Mouse (Mus musculus) retina, postnatal 1 day (tissue): ENCODE data around the gene Nek3.

ENCODE experiments used
- DNase-seq: peaks from one replicate; pipeline ENCODE4 v3.0.0-alpha.2; 2012

The Nek3 gene

DNA sequence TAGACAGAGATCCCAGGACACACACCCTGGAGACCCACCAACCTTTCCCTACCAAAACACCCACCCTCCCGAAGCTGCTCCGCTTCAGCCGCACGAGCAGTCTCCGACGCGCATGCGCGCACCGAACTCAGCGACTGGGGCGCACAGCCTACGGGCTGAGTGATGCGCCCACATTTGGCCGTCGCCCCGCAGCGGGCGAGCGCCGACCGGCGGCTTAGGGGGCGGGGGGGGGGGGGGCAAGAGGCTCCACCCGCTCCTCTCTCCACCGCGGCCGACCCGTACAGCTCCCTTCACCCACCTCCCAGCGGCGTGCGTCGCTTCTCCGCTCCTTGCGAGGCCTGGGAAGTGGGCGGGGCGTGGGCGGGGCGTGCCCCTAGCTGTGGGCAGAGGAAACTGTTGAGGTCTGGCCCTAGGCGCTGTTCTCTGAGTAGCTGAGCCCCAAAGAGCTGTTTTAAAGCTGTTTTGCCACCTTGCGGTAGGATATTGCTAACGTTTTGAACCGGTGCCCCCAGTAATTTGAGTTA, at the start of gene Nek3:
Gene Nek3 (minus strand): TSS at position 356 of the 524 bp plus-strand sequence.
- DNase-seq, result peak; percentile 96

GRCm38 (mm10) chr8:22214826-22215225, 48.6 kb upstream of the Nek3 start:
- no peak for DNase-seq

GRCm38 (mm10) chr8:22209012-22209411, 42.8 kb upstream of the Nek3 start:
- DNase-seq, result no peak

- no peak for DNase-seq
These were observed 41.3 kb upstream of the Nek3 start for GRCm38 (mm10) chr8:22207535-22207934.

DNA sequence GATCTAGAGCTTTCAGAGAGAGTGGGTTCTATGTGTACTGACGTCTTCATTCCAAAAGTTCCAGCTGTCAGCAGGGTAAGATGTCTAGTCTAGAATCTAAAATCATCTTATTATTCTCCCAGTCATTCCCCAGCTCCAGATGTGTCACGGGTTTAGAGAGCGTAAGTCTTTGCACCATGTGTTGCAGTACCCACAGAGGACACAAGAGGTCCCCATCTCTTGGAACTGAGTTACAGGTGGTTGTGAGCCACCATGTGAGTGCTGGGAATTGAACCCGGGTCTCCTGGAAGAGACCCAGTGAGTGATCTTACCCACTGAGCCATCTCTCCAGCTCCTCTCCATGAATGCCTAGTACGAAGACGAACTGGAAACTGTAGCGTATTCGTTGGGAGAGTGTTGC, 33.2 kb upstream of the Nek3 start:
- no peak for DNase-seq

GRCm38 (mm10) chr8:22197914-22198313, 31.7 kb upstream of the Nek3 start:
- no peak for DNase-seq

DNA sequence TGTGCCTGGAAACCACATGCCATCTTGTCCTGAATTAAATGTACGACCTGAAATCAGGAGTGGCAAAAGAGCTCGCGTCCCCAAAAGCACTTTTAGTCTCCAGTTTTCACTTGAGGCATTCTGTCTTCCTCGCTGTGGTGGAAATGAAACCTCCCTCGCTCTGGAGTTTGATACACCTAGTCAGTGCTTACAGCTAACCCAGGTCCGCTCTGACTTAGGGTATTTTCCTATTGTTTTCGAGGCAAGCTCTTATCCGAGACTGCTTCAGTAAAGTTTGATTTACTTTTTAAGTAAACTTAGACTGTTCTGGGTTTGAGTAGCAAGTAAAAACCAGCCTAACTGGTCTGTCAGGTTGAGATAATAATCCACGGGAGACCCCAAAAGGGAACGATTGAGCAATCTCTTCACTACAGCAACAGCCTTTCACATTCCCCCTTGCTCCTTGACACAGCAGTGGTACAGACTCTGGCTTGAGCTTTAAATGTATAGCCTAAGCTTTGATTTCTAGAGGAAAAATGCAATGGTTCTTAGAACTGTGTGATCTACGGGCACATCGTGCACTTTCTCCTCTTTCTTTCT, 27.3 kb upstream of the Nek3 start:
- DNase-seq, result no peak

- peak; percentile 93 for DNase-seq
These were observed 26.6 kb upstream of the Nek3 start, which contains the start of gene Vps36 for GRCm38 (mm10) chr8:22192660-22193431. Vps36 (plus strand) TSS chr8:22192809.

DNA sequence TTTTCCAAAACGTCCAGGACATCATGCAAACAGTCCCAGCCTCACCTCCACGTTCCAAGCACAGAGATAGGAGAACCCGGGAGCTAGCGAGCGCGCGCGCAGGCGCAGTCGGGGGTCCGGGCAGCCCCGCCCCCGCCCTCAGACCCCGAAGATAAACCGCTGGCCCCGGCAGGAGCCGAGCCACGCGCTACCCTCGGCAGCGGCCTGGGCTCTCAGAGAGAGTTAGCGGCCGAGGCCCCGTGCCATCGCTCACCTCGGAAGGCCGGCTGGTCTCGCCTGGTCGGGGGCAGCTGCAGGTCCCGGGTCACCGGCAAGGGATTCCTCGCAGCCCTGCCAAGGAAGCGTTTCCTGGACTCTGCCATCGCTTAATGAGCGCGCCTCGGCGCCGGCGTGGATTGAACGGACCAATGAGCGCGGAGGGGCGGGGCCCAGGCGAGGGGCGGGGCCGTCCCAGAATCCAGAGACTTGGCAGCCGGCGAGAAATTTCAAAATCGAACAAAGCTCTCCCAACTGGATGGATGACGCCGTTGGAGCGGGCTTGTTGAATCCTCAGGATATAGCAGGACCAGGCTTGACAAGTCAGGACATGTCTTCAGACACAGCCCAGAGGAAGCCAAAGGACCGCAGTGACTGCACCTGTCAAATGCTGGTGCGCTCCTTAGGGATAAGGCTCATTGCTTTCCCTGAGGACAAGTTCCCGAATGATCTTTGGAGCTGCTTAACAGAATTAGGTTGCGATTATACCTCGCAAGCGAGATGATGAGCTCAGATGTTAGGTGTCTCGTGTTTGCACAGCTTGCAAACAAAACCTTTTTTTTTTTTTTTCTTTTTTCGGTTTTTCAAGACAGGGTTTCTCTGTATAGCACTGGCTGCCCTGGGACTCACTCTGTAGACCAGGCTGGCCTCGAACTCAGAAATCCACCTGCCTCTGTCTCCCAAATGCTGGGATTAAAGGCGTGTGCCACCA, 19.5 kb upstream of the Nek3 start, which contains the start of gene Ckap2:
Gene Ckap2 (minus strand): TSS at position 389 of the 967 bp plus-strand sequence.
- DNase-seq, result peak; percentile 97

GRCm38 (mm10) chr8:22184884-22185283, 18.6 kb upstream of the Nek3 start:
- peak; percentile 83 for DNase-seq

- no peak for DNase-seq
These were observed 9.7 kb upstream of the Nek3 start for GRCm38 (mm10) chr8:22175966-22176365.

DNA sequence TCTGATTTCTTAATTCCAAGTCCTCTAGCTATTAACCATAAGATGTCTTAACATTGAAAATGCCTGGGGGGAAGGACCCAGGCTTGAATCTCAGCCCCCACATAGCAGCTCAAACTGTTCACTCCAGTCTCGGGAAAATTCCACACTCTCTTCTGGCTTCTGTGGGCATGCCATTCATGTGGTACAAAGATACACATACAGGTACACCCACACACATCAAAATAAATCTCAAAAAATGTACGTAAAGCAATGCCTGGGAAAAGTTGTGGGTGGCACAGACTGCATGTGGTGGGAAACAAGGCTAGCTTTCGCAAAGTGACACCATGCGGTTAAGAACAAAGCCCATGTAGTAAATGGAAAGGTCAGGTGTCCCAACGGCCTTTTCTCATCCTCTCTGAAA, 2.9 kb upstream of the Nek3 start:
- DNase-seq, result no peak

DNA sequence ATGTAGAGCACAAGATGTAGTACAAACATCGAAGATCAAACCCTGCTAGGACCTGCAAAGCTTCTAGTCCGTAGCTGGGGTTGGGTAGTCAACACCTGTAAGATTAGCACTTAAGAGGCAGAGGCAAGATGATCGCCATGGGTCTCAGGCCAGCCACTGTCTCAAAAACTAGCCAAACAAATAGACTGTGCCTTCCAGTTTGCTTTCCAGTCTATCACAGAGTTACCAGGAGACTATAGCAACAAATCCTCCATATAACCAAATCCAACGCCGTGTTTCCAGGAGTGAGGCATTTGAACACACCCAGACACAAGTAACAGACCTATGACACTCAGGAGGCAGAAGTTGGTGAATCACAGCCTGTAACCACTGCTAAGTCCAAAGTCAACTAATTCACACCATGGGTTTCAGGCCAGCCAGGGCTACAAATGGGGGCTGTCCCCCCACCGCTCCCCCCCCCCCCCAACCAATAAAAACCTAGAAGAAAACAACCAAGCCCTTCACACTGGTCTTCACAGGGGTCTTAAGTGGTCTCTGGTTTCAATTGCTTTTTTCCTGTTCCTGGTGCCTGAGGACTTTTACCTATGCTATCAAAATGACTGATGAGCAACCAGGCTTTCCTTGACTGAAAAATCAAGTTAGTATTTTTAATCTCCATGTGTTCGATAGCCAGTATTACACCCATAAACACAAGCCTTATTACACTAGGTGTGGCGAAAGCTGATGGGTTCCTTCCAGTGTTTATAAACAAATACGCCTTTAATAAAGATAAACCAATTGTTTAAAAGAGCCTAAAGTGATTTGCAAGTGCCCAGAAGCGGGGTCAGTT, 770 bp downstream of the Nek3 start:
- no peak for DNase-seq

GRCm38 (mm10) chr8:22164431-22164830, 1.8 kb downstream of the Nek3 start:
- no peak for DNase-seq

DNA sequence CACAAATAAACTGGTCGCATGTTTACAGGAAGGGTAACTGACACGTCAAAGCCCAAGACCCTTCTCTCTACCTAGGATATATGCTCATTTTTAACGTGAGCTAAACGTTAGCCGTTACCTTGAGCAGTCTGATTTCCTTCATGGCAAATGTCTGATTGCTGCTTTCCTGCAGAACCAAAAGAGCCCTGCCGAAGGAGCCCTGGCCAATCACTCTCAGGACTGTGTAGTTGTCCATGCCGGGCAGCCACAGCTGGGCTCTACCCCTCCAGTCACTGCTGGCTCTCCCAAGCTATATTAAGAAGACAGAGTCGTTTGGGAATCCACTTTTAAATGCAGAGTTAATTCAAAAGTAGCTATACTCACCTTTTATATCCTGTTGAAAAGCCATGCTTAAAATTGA, 4.0 kb downstream of the Nek3 start:
- no peak for DNase-seq

DNA sequence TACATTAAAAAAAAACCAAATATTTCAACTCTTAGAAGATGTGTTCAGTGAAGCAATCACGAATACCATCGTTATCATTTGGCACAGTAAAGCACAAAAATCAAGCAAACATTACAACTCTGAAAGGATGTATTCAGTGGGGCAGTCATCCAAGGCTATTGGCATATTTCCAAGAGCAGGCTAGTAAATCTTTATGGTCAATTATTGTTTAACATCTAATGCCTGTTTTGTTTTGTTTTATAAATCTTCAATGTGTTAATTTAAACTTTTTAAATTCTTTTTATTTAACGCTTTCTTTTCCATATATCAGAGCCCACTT, 15.9 kb downstream of the Nek3 start:
- DNase-seq, result no peak

- no peak for DNase-seq
These were observed 16.4 kb downstream of the Nek3 start for GRCm38 (mm10) chr8:22149643-22150344.

DNA sequence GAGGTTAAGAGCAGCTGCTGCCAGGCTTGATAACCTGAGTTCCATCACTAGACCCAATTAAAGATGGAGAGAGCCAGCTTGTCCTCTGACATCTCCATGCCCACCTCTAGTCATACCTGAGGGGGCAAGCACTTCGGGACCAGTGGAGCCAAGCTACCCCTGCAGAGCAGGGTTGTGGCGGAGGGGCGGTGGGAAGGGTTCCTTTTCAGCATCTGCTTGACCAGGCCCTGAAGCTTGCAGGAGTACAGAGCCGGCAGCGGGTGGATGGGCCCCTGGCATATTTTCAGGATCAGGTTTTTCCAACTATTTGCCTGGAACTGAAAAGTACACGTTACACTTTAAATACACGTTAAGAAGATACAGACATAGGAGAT, 17.9 kb downstream of the Nek3 start:
- DNase-seq, result no peak

GRCm38 (mm10) chr8:22147706-22148366, 18.4 kb downstream of the Nek3 start:
- DNase-seq, result no peak

DNA sequence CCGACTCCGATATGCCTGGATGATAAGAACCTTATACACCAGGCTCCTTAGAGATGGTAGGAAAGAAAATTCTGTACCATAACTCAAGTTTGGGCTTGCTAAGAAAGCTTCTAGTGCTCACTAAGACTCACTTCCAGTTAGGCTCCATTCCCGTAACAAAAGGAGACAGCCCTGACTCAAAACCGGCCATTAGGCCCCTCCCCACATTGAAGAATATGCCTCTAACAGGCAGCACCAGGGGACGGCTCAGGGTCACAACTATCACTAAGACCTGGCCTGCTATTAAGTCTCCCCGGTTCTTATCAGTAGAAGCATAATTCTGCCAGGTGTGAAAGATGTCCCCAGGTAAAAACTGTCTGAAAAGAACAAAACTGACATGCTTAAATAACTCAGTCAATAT, 20.4 kb downstream of the Nek3 start:
- DNase-seq, result no peak
